Mouse (Mus musculus) forebrain, embryonic 16.5 days (tissue): ENCODE data around the gene Olfr286. TPM values are rescaled to one million over a fixed set of nuclear protein-coding genes. Genes with fewer than 3 reads are reported as not detected.
A peak's percentile ranks its signal among the peaks of the same experiment; 100 is the strongest.

ENCODE experiments used
- ATAC-seq: fragments of 200-750 bp; cut with Nextera tagmentation; 2 replicates; pipeline ENCODE4 v1.8.0; 2017; ENCODE audit warnings: mild to moderate bottlenecking, moderate library complexity
- H3K27ac ChIP-seq: fragments of 300-500 bp; sonication (generic); 2 replicates; pipeline ENCODE4 v1.5.1; 2014; ENCODE audit warnings: low read length, control low read depth
- H3K27me3 ChIP-seq: fragments of 300-500 bp; sonication (generic); replicated peaks from 2 replicates; pipeline ENCODE4 v1.6.1; 2014; ENCODE audit warnings: low read length; ENCODE audit not compliant: control insufficient read depth, insufficient read depth
- H3K36me3 ChIP-seq: fragments of 300-500 bp; sonication (generic); 2 replicates; pipeline ENCODE4 v1.6.1; 2014; ENCODE audit not compliant: control insufficient read depth, insufficient read depth
- H3K4me1 ChIP-seq: fragments of 300-500 bp; sonication (generic); replicated peaks from 2 replicates; pipeline ENCODE4 v1.6.1; 2014; ENCODE audit warnings: low read length; ENCODE audit not compliant: control insufficient read depth, insufficient read depth
- H3K4me2 ChIP-seq: fragments of 300-500 bp; sonication (generic); 2 replicates; pipeline ENCODE4 v1.6.1; 2014; ENCODE audit warnings: mild to moderate bottlenecking, low read length, control low read depth
- H3K4me3 ChIP-seq: fragments of 300-500 bp; sonication (generic); replicated peaks from 2 replicates; pipeline ENCODE4 v1.5.1; 2014; ENCODE audit warnings: mild to moderate bottlenecking, low read length, control low read depth
- H3K9ac ChIP-seq: fragments of 300-500 bp; sonication (generic); replicated peaks from 2 replicates; pipeline ENCODE4 v1.6.1; 2014; ENCODE audit warnings: low read depth, low read length, control low read depth
- H3K9me3 ChIP-seq: fragments of 300-500 bp; sonication (generic); 2 replicates; pipeline ENCODE4 v1.6.1; 2016; ENCODE audit warnings: low read length; ENCODE audit not compliant: control insufficient read depth
- WGBS: fragments of 180-500 bp; shearing (Covaris S2); extraction: QIAGEN DNeasy Blood & Tissue Kit; methylation state at CpG from one replicate; pipeline ENCODE4 v1.1.7; 2014; 5-methylcytosine and 5-hydroxymethylcytosine counted together
- polyA plus RNA-seq: library from polyadenylated mRNA; unstranded; fragments of >200 nt; fragmentation: Nextera tagmentation; extraction: Ambion mirVana; gene quantifications from 2 replicates; pipeline ENCODE4 v1.2.1, GENCODE M21; 2015

The Olfr286 gene
- polyA plus RNA-seq, 1 experiment from 2014 or later = not detected

GRCm38 (mm10) chr15:98213336-98213870, 20.8 kb downstream of the Olfr286 start:
- 77% methylated on average over 5 of the region's 5 CpGs for WGBS
- Histone ChIP-seq H3K36me3 (no peaks in the 10 kb centered on the region), H3K27ac (no peak overlapping the region), H3K27me3 (no peaks in the 10 kb centered on the region), H3K4me3 (no peak overlapping the region), H3K4me1 (no peaks in the 10 kb centered on the region), H3K9ac (no peak overlapping the region), H3K4me2 (no peak overlapping the region), H3K9me3 (no peaks in the 10 kb centered on the region)
- no peak for ATAC-seq

GRCm38 (mm10) chr15:98209676-98210075, 24.6 kb downstream of the Olfr286 start:
- no peak overlapping the region for H3K9ac ChIP-seq
- no peaks in the 10 kb centered on the region for H3K9me3 ChIP-seq
- H3K4me1 ChIP-seq = no peaks in the 10 kb centered on the region
- 89% methylated on average over 7 of the region's 7 CpGs for WGBS
- no peak overlapping the region for H3K27ac ChIP-seq
- ATAC-seq = no peak
- no peak overlapping the region for H3K4me2 ChIP-seq
- no peaks in the 10 kb centered on the region for H3K36me3 ChIP-seq
- H3K27me3 ChIP-seq = no peaks in the 10 kb centered on the region
- H3K4me3 ChIP-seq = no peak overlapping the region

- no peak within 1 kb of the TSS for H3K27ac ChIP-seq
- no peak for ATAC-seq
- no peak within 1 kb of the TSS for H3K9ac ChIP-seq
- H3K4me1 ChIP-seq = no peaks in the 10 kb centered on the region
- no peaks in the 10 kb centered on the region for H3K27me3 ChIP-seq
- H3K4me3 ChIP-seq = no peak within 1 kb of the TSS
- WGBS = 69% methylated on average over 3 of the region's 3 CpGs
- H3K4me2 ChIP-seq = no peak within 1 kb of the TSS
- H3K9me3 ChIP-seq = no peaks in the 10 kb centered on the region
- H3K36me3 ChIP-seq = no peaks in the 10 kb centered on the region
These were observed 38.8 kb downstream of the Olfr286 start, which contains the start of gene Olfr288 for GRCm38 (mm10) chr15:98195442-98195841. Gene Olfr288, minus strand, starts transcription at chr15:98195542.

GRCm38 (mm10) chr15:98184456-98184855, 49.8 kb downstream of the Olfr286 start:
- ATAC-seq = no peak
- H3K4me2 ChIP-seq = no peak overlapping the region
- 79% methylated on average over 4 of the region's 4 CpGs for WGBS
- H3K27me3 ChIP-seq = no peaks in the 10 kb centered on the region
- H3K9me3 ChIP-seq = no peaks in the 10 kb centered on the region
- H3K4me3 ChIP-seq = no peak overlapping the region
- no peak overlapping the region for H3K27ac ChIP-seq
- H3K36me3 ChIP-seq = no peaks in the 10 kb centered on the region
- no peak overlapping the region for H3K9ac ChIP-seq
- H3K4me1 ChIP-seq = peaks cover 7% of the 10 kb centered on the region

- H3K27ac ChIP-seq = no peak overlapping the region
- H3K36me3 ChIP-seq = no peaks in the 10 kb centered on the region
- no peak for ATAC-seq
- H3K9me3 ChIP-seq = no peaks in the 10 kb centered on the region
- peaks cover 7% of the 10 kb centered on the region for H3K4me1 ChIP-seq
- H3K27me3 ChIP-seq = peaks cover 5% of the 10 kb centered on the region; the same call in 1 of the 2 replicates
- no peak overlapping the region; the same call in 1 of the 2 replicates for H3K4me2 ChIP-seq
- 77% methylated on average over 12 of the region's 12 CpGs for WGBS
- H3K9ac ChIP-seq = no peak overlapping the region
- H3K4me3 ChIP-seq = no peak overlapping the region; the same call in 1 of the 2 replicates
These were observed 52.2 kb downstream of the Olfr286 start for GRCm38 (mm10) chr15:98181856-98182570.

GRCm38 (mm10) chr15:98181132-98181711, 53.0 kb downstream of the Olfr286 start:
- Histone ChIP-seq H3K4me2 (peak overlapping the region; percentile 77), H3K9me3 (no peaks in the 10 kb centered on the region), H3K27ac (peak overlapping the region; percentile 20; the same call in 1 of the 2 replicates), H3K9ac (peak overlapping the region; percentile 50), H3K4me3 (peak overlapping the region; percentile 56), H3K36me3 (no peaks in the 10 kb centered on the region), H3K4me1 (peaks cover 7% of the 10 kb centered on the region), H3K27me3 (peaks cover 10% of the 10 kb centered on the region; the same call in 1 of the 2 replicates)
- ATAC-seq = peak; percentile 98
- under 1% methylated on average over 30 of the region's 30 CpGs for whole genome bisulfite sequencing

- WGBS = 5% methylated on average over 26 of the region's 26 CpGs
- Histone ChIP-seq H3K4me2 (peak overlapping the region; percentile 77), H3K27me3 (peaks cover 16% of the 10 kb centered on the region), H3K4me3 (peak overlapping the region; percentile 56), H3K9me3 (no peaks in the 10 kb centered on the region), H3K9ac (peak overlapping the region; percentile 50), H3K27ac (peak overlapping the region; percentile 20; the same call in 1 of the 2 replicates), H3K36me3 (no peaks in the 10 kb centered on the region), H3K4me1 (peaks cover 7% of the 10 kb centered on the region)
- ATAC-seq = no peak
These were observed 53.6 kb downstream of the Olfr286 start for GRCm38 (mm10) chr15:98180567-98181131.

GRCm38 (mm10) chr15:98177320-98177719, 56.9 kb downstream of the Olfr286 start:
- Histone ChIP-seq H3K4me1 (peaks cover 7% of the 10 kb centered on the region), H3K9ac (no peak overlapping the region), H3K4me2 (no peak overlapping the region), H3K27ac (no peak overlapping the region), H3K4me3 (no peak overlapping the region), H3K9me3 (no peaks in the 10 kb centered on the region), H3K36me3 (no peaks in the 10 kb centered on the region), H3K27me3 (peaks cover 16% of the 10 kb centered on the region)
- 65% methylated on average over 3 of the region's 3 CpGs for WGBS
- no peak for ATAC-seq
